In genomic region chr15:96691381-96691780, GRCm38 (mm10) we compare ENCODE assay signal across 20 mouse cellular contexts.
"Had no signal": no experiment of that assay in that cellular context is flagged by ENCODE, and none has a peak within 500 bp of the region (broad histone marks: within the 10 kb centered on the region; RNA-seq: fewer than 3 reads in every experiment).

No protein-coding gene starts in this region.

- DNase-seq: kidney, adult 9 months; kidney, postnatal 14 days; kidney, postnatal 4 days; liver; lung, adult 2 months; lung, postnatal 14 days; lung, postnatal 4 days; midbrain, embryonic 14.5 days; right cerebral cortex, postnatal 14 days; right cerebral cortex, postnatal 4 days; thymus, adult 2 months; thymus, postnatal 14 days had no signal

- H3K4me2 ChIP-seq: limb, embryonic 13.5 days; liver, embryonic 12.5 days; liver, embryonic 15.5 days; midbrain, embryonic 11.5 days; neural tube, embryonic 12.5 days; neural tube, embryonic 15.5 days had no signal

- H3K27ac ChIP-seq: limb, embryonic 10.5 days; limb, embryonic 13.5 days; liver, embryonic 12.5 days; liver, embryonic 15.5 days; neural tube, embryonic 12.5 days; neural tube, embryonic 15.5 days; stomach, postnatal 0 days had no signal

- H3K9ac ChIP-seq: limb, embryonic 13.5 days; liver, embryonic 12.5 days; liver, embryonic 15.5 days; neural tube, embryonic 12.5 days; neural tube, embryonic 15.5 days had no signal

- H3K27me3 ChIP-seq: limb, embryonic 13.5 days; liver, embryonic 12.5 days; liver, embryonic 15.5 days; neural tube, embryonic 12.5 days; neural tube, embryonic 15.5 days had no signal

- H3K4me3 ChIP-seq: limb, embryonic 10.5 days; limb, embryonic 13.5 days; liver, embryonic 12.5 days; liver, embryonic 15.5 days; neural tube, embryonic 12.5 days; neural tube, embryonic 15.5 days had no signal

- H3K9me3 ChIP-seq: limb, embryonic 10.5 days; limb, embryonic 13.5 days; liver, embryonic 12.5 days; liver, embryonic 15.5 days; neural tube, embryonic 12.5 days; neural tube, embryonic 15.5 days had no signal

- ATAC-seq: liver, embryonic 12.5 days had no signal
